Mouse (Mus musculus) liver, embryonic 15.5 days (tissue): Measurements from ENCODE around the gene Clca1. TPM values are rescaled to one million over a fixed set of nuclear protein-coding genes. Genes with fewer than 3 reads are reported as not detected.
"Not testable (repeated sequence)": the region's sequence is repeated elsewhere in the genome, so short reads cannot be mapped to it uniquely, and the experiment has no call there.

Experiments
- ATAC-seq: fragments of 200-750 bp; cut with Nextera tagmentation; 2 replicates; pipeline ENCODE4 v1.8.0; 2017; ENCODE audit warnings: moderate number of reproducible peaks, mild to moderate bottlenecking, moderate library complexity; ENCODE audit not compliant: insufficient read depth
- H3K27ac ChIP-seq: fragments of 300-500 bp; sonication (generic); replicated peaks from 2 replicates; pipeline ENCODE4 v1.5.1; 2015; ENCODE audit warnings: mild to moderate bottlenecking, inconsistent platforms
- H3K27me3 ChIP-seq: fragments of 300-500 bp; sonication (generic); 2 replicates; pipeline ENCODE4 v1.6.1; 2015; ENCODE audit warnings: mild to moderate bottlenecking, inconsistent platforms
- H3K36me3 ChIP-seq: fragments of 300-500 bp; sonication (generic); replicated peaks from 2 replicates; pipeline ENCODE4 v1.6.1; 2015; ENCODE audit warnings: moderate library complexity, mild to moderate bottlenecking, inconsistent platforms
- H3K4me1 ChIP-seq: fragments of 300-500 bp; sonication (generic); replicated peaks from 2 replicates; pipeline ENCODE4 v1.6.1; 2015; ENCODE audit warnings: inconsistent platforms
- H3K4me2 ChIP-seq: fragments of 300-500 bp; sonication (generic); 2 replicates; pipeline ENCODE4 v1.6.1; 2015; ENCODE audit warnings: moderate library complexity, mild to moderate bottlenecking, inconsistent platforms
- H3K4me3 ChIP-seq: fragments of 300-500 bp; sonication (generic); replicated peaks from 2 replicates; pipeline ENCODE4 v1.5.1; 2015; ENCODE audit warnings: mild to moderate bottlenecking, inconsistent platforms
- H3K9ac ChIP-seq: fragments of 300-500 bp; sonication (generic); 2 replicates; pipeline ENCODE4 v1.6.1; 2015; ENCODE audit warnings: moderate library complexity, mild to moderate bottlenecking, inconsistent platforms
- H3K9me3 ChIP-seq: fragments of 300-500 bp; sonication (generic); replicated peaks from 2 replicates; pipeline ENCODE4 v1.6.1; 2016; ENCODE audit warnings: inconsistent platforms
- WGBS: fragments of 180-500 bp; shearing (Covaris S2); methylation state at CpG from one replicate; pipeline ENCODE4 v1.1.7; 2015; ENCODE audit warnings: mixed read lengths; ENCODE audit not compliant: insufficient replicate concordance; 5-methylcytosine and 5-hydroxymethylcytosine counted together
- polyA plus RNA-seq: library from polyadenylated mRNA; unstranded; fragments of >200 nt; fragmentation: Nextera tagmentation; extraction: Ambion mirVana; gene quantifications from 2 replicates; pipeline ENCODE4 v1.2.1, GENCODE M21; 2015

Gene Clca1
- 0.02 TPM in 1 of 2 replicates, not detected in the other for polyA plus RNA-seq

DNA sequence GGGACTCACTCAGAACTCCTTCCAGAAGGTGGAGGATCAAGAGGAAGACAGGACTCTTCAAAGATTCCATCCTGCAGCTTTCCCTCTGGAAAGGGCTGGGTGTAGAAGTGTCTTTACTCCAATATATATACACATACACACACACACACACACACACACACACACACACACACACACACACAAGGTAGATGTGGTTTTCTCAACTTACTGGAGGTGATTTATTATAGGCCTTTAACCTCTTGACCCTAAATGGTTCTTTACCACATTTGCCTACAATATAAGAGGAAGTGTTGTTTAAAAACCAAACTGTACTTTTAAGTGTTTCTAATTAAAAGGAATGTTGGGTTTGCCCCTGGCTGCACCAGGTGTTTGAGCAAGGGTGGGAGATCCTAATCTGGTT is at the start of gene Clca1:
TSS of gene Clca1 (minus strand) at position 101 of the 400 bp plus-strand sequence.
- no peaks in the 10 kb centered on the region for H3K27me3 ChIP-seq
- H3K27ac ChIP-seq: no peak within 1 kb of the TSS
- no peak within 1 kb of the TSS for H3K4me3 ChIP-seq
- H3K4me2 ChIP-seq: no peak within 1 kb of the TSS
- H3K4me1 ChIP-seq: no peaks in the 10 kb centered on the region
- no peak within 1 kb of the TSS for H3K9ac ChIP-seq
- ATAC-seq: no peak
- H3K9me3 ChIP-seq: no peaks in the 10 kb centered on the region
- H3K36me3 ChIP-seq: no peaks in the 10 kb centered on the region

GRCm38 (mm10) chr3:145080904-145081303 is 48.3 kb upstream of the Clca1 start:
- H3K4me3 ChIP-seq: no peak overlapping the region
- no peak overlapping the region for H3K4me2 ChIP-seq
- no peaks in the 10 kb centered on the region for H3K9me3 ChIP-seq
- no peaks in the 10 kb centered on the region for H3K27me3 ChIP-seq
- no peaks in the 10 kb centered on the region for H3K4me1 ChIP-seq
- no peak overlapping the region for H3K9ac ChIP-seq
- H3K27ac ChIP-seq: no peak overlapping the region
- 56% methylated on average over 8 of the region's 8 CpGs for WGBS
- no peaks in the 10 kb centered on the region for H3K36me3 ChIP-seq
- ATAC-seq: no peak

DNA sequence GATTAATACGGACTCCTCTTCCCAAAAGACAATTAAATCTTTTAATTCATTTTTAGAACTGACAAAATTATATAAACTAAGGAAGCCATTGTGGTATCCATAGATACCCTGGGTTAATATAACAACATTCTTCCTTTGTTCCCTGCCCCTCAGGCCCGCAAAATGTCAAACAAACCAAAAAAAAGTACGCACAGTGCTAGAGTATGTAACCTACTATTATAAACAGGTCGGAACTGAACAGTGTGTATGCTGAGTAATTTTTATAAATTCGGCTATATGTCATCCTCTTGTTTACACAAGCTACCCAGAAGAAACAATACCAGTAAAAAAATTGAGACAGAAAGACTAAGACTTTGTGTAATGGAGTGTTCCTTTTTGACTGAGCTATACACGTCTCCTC is 45.8 kb upstream of the Clca1 start:
- no peak overlapping the region for H3K4me3 ChIP-seq
- H3K9ac ChIP-seq: no peak overlapping the region
- H3K36me3 ChIP-seq: no peaks in the 10 kb centered on the region
- H3K27ac ChIP-seq: no peak overlapping the region
- no peak for ATAC-seq
- no peaks in the 10 kb centered on the region for H3K4me1 ChIP-seq
- H3K27me3 ChIP-seq: no peaks in the 10 kb centered on the region
- 66% methylated on average over 6 of the region's 6 CpGs for WGBS
- H3K9me3 ChIP-seq: no peaks in the 10 kb centered on the region
- no peak overlapping the region for H3K4me2 ChIP-seq

DNA sequence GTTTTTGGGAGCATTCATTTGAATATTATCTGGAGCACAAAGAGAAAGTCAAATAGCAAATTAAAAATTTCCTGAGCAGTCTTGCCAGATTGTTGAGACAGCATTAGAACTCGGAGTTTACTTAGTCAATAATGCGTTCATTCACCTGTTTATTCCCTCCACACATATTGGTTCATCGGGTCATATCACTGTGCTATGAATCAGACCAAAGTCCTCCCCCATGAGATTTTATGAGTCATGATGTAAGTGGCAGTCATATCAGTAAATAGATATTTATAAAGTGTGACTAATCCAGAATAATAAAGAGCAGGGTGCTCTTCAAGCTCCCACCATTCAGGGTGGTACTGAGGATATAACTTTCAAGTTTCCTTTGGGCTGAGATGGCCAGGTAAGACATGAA is 39.8 kb upstream of the Clca1 start:
- H3K9me3 ChIP-seq: no peaks in the 10 kb centered on the region
- no peak overlapping the region for H3K9ac ChIP-seq
- no peaks in the 10 kb centered on the region for H3K27me3 ChIP-seq
- no peaks in the 10 kb centered on the region for H3K4me1 ChIP-seq
- no peak for ATAC-seq
- no peak overlapping the region for H3K4me2 ChIP-seq
- WGBS: 67% methylated on average over 3 of the region's 3 CpGs
- H3K4me3 ChIP-seq: no peak overlapping the region
- no peak overlapping the region for H3K27ac ChIP-seq
- H3K36me3 ChIP-seq: no peaks in the 10 kb centered on the region

DNA sequence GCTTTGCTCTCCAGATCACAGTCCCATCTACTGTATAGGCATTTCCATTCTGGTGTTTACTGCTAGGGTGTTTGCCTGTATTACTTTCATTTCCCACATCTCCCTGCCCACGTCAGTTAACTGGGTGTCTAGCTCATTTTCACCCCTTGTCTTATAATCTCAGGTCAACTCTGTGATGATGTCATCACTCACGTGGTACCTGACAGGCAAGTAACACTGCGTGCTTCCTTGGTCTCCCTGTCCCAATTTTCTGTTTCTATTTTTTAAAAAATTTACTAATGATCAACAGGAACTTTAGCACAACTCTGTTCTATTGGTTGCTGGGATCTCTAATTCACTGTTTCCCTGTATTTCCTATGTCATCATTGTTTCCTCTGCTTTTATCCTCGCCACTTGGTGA is 36.4 kb upstream of the Clca1 start:
- no peaks in the 10 kb centered on the region for H3K27me3 ChIP-seq
- H3K4me3 ChIP-seq: no peak overlapping the region
- WGBS: 57% methylated on average over 4 of the region's 4 CpGs
- ATAC-seq: no peak
- H3K27ac ChIP-seq: no peak overlapping the region
- no peak overlapping the region for H3K9ac ChIP-seq
- no peaks in the 10 kb centered on the region for H3K9me3 ChIP-seq
- H3K36me3 ChIP-seq: no peaks in the 10 kb centered on the region
- H3K4me1 ChIP-seq: no peaks in the 10 kb centered on the region
- H3K4me2 ChIP-seq: no peak overlapping the region

DNA sequence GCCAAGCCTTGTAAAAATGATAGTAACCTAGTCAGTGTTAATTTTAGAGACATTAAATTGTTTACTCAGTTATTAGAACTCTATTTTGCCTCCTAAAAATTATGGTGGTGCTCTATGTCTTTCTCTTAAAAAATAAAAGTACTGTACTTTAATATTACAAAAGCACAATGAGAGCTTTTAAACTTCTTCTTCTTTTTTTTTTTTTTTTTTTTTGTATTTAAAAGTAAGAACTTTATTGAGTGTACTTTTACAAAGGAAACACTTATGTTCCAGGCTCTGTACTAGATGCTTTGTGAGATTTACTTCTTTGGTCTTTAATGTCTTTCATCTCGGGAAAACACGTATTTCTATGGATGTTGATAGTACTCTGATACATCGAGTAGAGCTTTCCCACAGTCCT is 22.6 kb upstream of the Clca1 start:
- not testable (repeated sequence) for H3K27me3 ChIP-seq, H3K27ac ChIP-seq, ATAC-seq, H3K4me3 ChIP-seq, H3K4me1 ChIP-seq, H3K36me3 ChIP-seq, H3K9ac ChIP-seq, H3K9me3 ChIP-seq, H3K4me2 ChIP-seq
- WGBS: 82% methylated on average over 3 of the region's 3 CpGs

DNA sequence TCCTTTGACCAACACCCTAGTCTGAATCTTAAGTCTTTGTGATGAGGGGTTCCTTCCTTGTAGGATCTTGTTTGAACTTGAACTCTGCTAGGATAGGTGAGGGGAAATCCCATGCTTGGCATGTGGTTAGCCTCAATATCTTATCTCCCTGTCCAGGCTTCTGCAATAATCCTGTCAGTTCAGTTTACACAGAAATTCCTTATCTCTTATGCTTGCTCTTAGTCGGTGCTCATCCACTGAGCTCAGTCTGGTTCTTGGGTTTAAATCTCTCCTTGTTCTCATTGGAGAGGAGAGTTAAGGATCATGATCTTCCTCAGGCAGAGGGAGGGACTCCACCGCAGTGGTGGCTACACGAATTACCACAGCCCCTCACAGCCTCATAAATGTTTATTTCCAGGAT is 17.2 kb upstream of the Clca1 start:
- H3K9me3 ChIP-seq: no peaks in the 10 kb centered on the region
- no peak for ATAC-seq
- H3K9ac ChIP-seq: no peak overlapping the region
- H3K4me3 ChIP-seq: no peak overlapping the region
- no peaks in the 10 kb centered on the region for H3K4me1 ChIP-seq
- 9% methylated on average over 3 of the region's 3 CpGs for WGBS
- no peak overlapping the region for H3K27ac ChIP-seq
- no peaks in the 10 kb centered on the region for H3K27me3 ChIP-seq
- H3K36me3 ChIP-seq: no peaks in the 10 kb centered on the region
- H3K4me2 ChIP-seq: no peak overlapping the region

GRCm38 (mm10) chr3:145038813-145039212 is 6.2 kb upstream of the Clca1 start:
- Histone ChIP-seq H3K4me3 (no peak overlapping the region), H3K9ac (no peak overlapping the region), H3K9me3 (no peaks in the 10 kb centered on the region), H3K4me1 (no peaks in the 10 kb centered on the region), H3K27ac (no peak overlapping the region), H3K4me2 (no peak overlapping the region), H3K36me3 (no peaks in the 10 kb centered on the region), H3K27me3 (no peaks in the 10 kb centered on the region)
- ATAC-seq: no peak
- WGBS: 24% methylated on average over 3 of the region's 3 CpGs

- no peak overlapping the region for H3K4me3 ChIP-seq
- no peaks in the 10 kb centered on the region for H3K27me3 ChIP-seq
- 62% methylated on average over 3 of the region's 3 CpGs for WGBS
- H3K9ac ChIP-seq: no peak overlapping the region
- no peaks in the 10 kb centered on the region for H3K4me1 ChIP-seq
- H3K27ac ChIP-seq: no peak overlapping the region
- ATAC-seq: no peak
- no peaks in the 10 kb centered on the region for H3K36me3 ChIP-seq
- H3K9me3 ChIP-seq: no peaks in the 10 kb centered on the region
- H3K4me2 ChIP-seq: no peak overlapping the region
Measured at GRCm38 (mm10) chr3:145028036-145028435, 4.5 kb downstream of the Clca1 start.

GRCm38 (mm10) chr3:145026750-145027149 is 5.8 kb downstream of the Clca1 start:
- Histone ChIP-seq H3K4me3 (no peak overlapping the region), H3K9me3 (no peaks in the 10 kb centered on the region), H3K4me1 (no peaks in the 10 kb centered on the region), H3K9ac (no peak overlapping the region), H3K27me3 (no peaks in the 10 kb centered on the region), H3K27ac (no peak overlapping the region), H3K36me3 (no peaks in the 10 kb centered on the region), H3K4me2 (no peak overlapping the region)
- WGBS: 20% methylated on average over 3 of the region's 3 CpGs
- no peak for ATAC-seq

DNA sequence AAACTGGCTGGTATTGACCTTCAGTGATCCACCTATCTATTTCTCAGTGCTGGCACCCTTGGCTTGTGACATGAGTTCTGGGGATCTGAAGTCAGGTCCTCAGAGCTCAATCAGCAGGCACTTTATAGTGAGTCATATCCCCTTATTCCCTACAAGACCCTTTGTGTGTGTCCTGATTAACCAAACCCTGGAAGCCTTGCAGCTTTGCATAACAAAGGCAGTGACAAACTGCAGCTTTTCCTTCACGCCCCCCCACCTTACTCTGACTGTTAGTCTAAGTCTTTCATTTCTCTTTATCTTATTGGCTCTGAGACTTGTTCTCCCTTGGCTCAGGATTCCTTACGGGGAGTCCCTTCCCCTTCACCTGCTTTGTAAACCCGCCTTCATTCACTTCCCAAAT is 14.8 kb downstream of the Clca1 start:
- Histone ChIP-seq H3K36me3 (no peaks in the 10 kb centered on the region), H3K9me3 (no peaks in the 10 kb centered on the region), H3K9ac (no peak overlapping the region), H3K27ac (no peak overlapping the region), H3K4me2 (no peak overlapping the region), H3K4me1 (no peaks in the 10 kb centered on the region), H3K27me3 (no peaks in the 10 kb centered on the region), H3K4me3 (no peak overlapping the region)
- ATAC-seq: no peak
- WGBS: 56% methylated on average over 3 of the region's 3 CpGs

GRCm38 (mm10) chr3:145004422-145004821 is 28.2 kb downstream of the Clca1 start:
- H3K9ac ChIP-seq: no peak overlapping the region
- H3K36me3 ChIP-seq: no peaks in the 10 kb centered on the region
- ATAC-seq: no peak
- H3K27me3 ChIP-seq: no peaks in the 10 kb centered on the region
- H3K4me1 ChIP-seq: no peaks in the 10 kb centered on the region
- WGBS: 25% methylated on average over 5 of the region's 5 CpGs
- no peaks in the 10 kb centered on the region for H3K9me3 ChIP-seq
- no peak overlapping the region for H3K4me2 ChIP-seq
- H3K4me3 ChIP-seq: no peak overlapping the region
- no peak overlapping the region for H3K27ac ChIP-seq
